Mouse (Mus musculus) neural tube, embryonic 15.5 days (tissue): ENCODE results near the gene Rmnd1. TPM values are rescaled to one million over a fixed set of nuclear protein-coding genes. Genes with fewer than 3 reads are reported as not detected.

Experiments
- ATAC-seq: fragments of 200-750 bp; cut with Nextera tagmentation; 2 replicates; pipeline ENCODE4 v1.8.0; 2017; ENCODE audit warnings: mild to moderate bottlenecking, moderate TSS enrichment, moderate library complexity; ENCODE audit not compliant: low FRiP score
- H3K27ac ChIP-seq: fragments of 300-500 bp; sonication (generic); replicated peaks from 2 replicates; pipeline ENCODE4 v1.5.1; 2015; ENCODE audit warnings: mild to moderate bottlenecking, inconsistent platforms
- H3K27me3 ChIP-seq: fragments of 300-500 bp; sonication (generic); replicated peaks from 2 replicates; pipeline ENCODE4 v1.6.1; 2015; ENCODE audit warnings: inconsistent platforms
- H3K36me3 ChIP-seq: fragments of 300-500 bp; sonication (generic); 2 replicates; pipeline ENCODE4 v1.6.1; 2015; ENCODE audit warnings: inconsistent platforms
- H3K4me1 ChIP-seq: fragments of 300-500 bp; sonication (generic); 2 replicates; pipeline ENCODE4 v1.6.1; 2015; ENCODE audit warnings: inconsistent platforms
- H3K4me2 ChIP-seq: fragments of 300-500 bp; sonication (generic); 2 replicates; pipeline ENCODE4 v1.6.1; 2015; ENCODE audit warnings: inconsistent platforms, mild to moderate bottlenecking, moderate library complexity
- H3K4me3 ChIP-seq: fragments of 300-500 bp; sonication (generic); replicated peaks from 2 replicates; pipeline ENCODE4 v1.5.1; 2015; ENCODE audit warnings: mild to moderate bottlenecking, inconsistent platforms
- H3K9ac ChIP-seq: fragments of 300-500 bp; sonication (generic); replicated peaks from 2 replicates; pipeline ENCODE4 v1.6.1; 2015; ENCODE audit warnings: mild to moderate bottlenecking, inconsistent platforms
- H3K9me3 ChIP-seq: fragments of 300-500 bp; sonication (generic); replicated peaks from 2 replicates; pipeline ENCODE4 v1.6.1; 2016; ENCODE audit warnings: inconsistent platforms
- WGBS: fragments of 180-500 bp; shearing (Covaris S2); methylation state at CpG from one replicate; pipeline ENCODE4 v1.1.7; 2015; ENCODE audit warnings: mixed read lengths; 5-methylcytosine and 5-hydroxymethylcytosine counted together
- polyA plus RNA-seq: library from polyadenylated mRNA; unstranded; fragments of >200 nt; fragmentation: Nextera tagmentation; extraction: Ambion mirVana; gene quantifications from 2 replicates; pipeline ENCODE4 v1.2.1, GENCODE M21; 2015

Gene Rmnd1
- polyA plus RNA-seq, 1 experiment from 2014 or later: 50.9 TPM

DNA sequence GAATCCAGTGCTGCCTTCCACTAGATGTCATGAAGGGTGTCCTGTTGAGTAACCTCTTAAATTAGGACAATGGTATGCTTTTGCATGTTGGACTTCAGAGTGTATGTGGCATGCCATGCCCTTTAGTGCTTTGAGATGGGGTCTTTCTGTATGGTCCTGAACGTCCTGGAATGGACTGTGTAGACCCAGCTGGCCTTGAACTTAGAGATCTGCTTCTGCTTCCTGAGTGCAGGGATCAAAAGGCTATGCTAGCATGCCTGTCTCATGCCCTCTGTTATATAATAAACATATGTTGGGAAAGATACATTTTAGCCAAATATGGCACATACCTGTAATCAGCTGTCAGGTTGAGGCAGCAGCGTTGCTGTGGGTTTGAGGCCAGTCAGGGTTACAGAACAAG, 41.6 kb downstream of the Rmnd1 start:
- Histone ChIP-seq H3K4me1 (peaks cover 48% of the 10 kb centered on the region), H3K4me3 (no peak overlapping the region), H3K9me3 (no peaks in the 10 kb centered on the region), H3K36me3 (no peaks in the 10 kb centered on the region), H3K4me2 (peak overlapping the region; percentile 5; the same call in 1 of the 2 replicates), H3K27ac (no peak overlapping the region), H3K27me3 (no peaks in the 10 kb centered on the region), H3K9ac (no peak overlapping the region)
- WGBS: 78% methylated on average over 2 of the region's 2 CpGs
- no peak for ATAC-seq

DNA sequence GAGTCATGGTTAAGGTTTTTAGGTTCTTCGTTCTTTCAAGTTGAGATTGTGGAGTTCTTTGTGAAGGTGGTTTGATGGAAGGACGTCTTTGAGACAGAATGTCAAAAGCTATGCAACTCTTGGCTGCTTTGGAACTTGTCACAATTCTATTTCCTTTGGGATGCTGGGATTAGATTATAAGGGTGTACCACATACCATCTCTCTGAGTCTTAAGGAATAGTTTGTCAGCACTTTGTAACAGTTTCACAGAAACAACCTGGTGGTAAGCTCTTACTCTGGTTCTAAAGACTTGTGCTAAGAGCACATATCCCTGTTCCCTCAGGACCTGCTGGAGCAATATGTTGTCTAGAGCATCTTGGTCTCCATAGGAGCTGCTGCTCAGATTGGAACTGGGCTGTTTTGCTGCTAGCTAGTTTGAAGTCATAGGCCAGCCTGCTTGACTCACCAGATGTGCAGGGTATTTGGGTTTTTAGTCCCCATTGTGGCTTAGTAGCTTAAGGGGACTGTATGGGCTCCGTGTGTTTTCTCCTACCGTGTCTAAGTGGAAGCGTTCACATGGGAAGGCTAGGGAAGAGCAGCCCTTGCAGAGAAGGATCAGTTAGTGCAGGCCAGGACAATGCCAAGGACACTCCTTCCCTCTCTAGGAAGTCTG, 42.6 kb downstream of the Rmnd1 start:
- 52% methylated on average over 5 of the region's 5 CpGs for WGBS
- ATAC-seq: no peak

DNA sequence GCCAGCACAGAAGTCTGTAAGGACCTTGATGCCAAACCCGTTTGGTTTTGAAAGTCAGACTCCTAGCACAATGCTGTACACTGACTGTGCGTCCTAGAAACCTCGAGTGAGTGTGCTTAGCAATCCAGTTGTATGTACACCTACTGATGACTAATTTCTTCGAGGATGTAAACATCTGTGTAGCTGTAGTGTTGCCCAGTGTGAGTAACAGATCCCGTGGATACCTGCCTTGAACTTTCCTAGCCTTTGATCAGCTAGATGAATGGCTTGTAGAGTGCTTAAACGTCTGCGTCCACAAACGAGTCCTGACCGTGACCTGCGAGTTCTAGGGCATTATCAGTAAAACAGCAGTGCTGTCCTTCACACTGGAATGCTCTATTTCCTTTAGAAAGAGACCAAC, 43.2 kb downstream of the Rmnd1 start:
- Histone ChIP-seq H3K4me1 (peaks cover 44% of the 10 kb centered on the region), H3K4me3 (peak overlapping the region; percentile 91), H3K36me3 (no peaks in the 10 kb centered on the region), H3K27ac (no peak overlapping the region), H3K27me3 (no peaks in the 10 kb centered on the region), H3K9me3 (no peaks in the 10 kb centered on the region), H3K9ac (peak overlapping the region; percentile 99), H3K4me2 (peak overlapping the region; percentile 71)
- 28% methylated on average over 10 of the region's 10 CpGs for WGBS
- no peak for ATAC-seq

More for the DNA sequence above, 42.6 kb downstream of the Rmnd1 start:
- Histone ChIP-seq H3K9ac (peak overlapping the region; percentile 99), H3K4me2 (peak overlapping the region; percentile 71), H3K4me1 (peaks cover 47% of the 10 kb centered on the region), H3K36me3 (no peaks in the 10 kb centered on the region), H3K27me3 (no peaks in the 10 kb centered on the region), H3K4me3 (peak overlapping the region; percentile 91), H3K9me3 (no peaks in the 10 kb centered on the region), H3K27ac (no peak overlapping the region)

DNA sequence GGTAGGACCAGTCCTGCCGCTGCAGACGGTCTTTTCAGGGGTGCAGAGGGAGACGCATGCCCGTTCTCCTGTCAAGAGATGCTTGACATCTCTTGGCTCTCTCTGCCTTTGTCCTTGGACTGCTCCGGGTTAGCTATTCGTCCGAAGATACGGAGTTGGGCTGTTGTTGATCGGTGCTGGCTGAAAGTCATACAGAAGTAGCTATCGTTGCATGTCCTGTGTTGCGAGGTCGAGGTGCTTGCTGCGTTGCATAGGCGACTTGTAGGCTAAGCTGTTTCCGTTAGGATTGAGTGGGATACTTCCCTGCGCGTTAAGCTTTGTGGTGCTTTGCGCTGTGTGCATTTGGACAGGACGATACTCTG, 43.8 kb downstream of the Rmnd1 start:
- H3K4me3 ChIP-seq: peak overlapping the region; percentile 91
- H3K4me2 ChIP-seq: peak overlapping the region; percentile 71
- no peaks in the 10 kb centered on the region for H3K27me3 ChIP-seq
- peak overlapping the region; percentile 100 for H3K27ac ChIP-seq
- under 1% methylated on average over 19 of the region's 19 CpGs for WGBS
- no peaks in the 10 kb centered on the region for H3K9me3 ChIP-seq
- peaks cover 44% of the 10 kb centered on the region for H3K4me1 ChIP-seq
- peak; percentile 0; the same call in 1 of the 2 replicates for ATAC-seq
- H3K9ac ChIP-seq: peak overlapping the region; percentile 99
- no peaks in the 10 kb centered on the region for H3K36me3 ChIP-seq

GRCm38 (mm10) chr10:4387701-4388383, 44.3 kb downstream of the Rmnd1 start, which contains the start of gene Zbtb2:
Gene Zbtb2, minus strand, starts transcription at chr10:4388108.
- peaks cover 44% of the 10 kb centered on the region for H3K4me1 ChIP-seq
- under 1% methylated on average over 41 of the region's 87 CpGs for WGBS

DNA sequence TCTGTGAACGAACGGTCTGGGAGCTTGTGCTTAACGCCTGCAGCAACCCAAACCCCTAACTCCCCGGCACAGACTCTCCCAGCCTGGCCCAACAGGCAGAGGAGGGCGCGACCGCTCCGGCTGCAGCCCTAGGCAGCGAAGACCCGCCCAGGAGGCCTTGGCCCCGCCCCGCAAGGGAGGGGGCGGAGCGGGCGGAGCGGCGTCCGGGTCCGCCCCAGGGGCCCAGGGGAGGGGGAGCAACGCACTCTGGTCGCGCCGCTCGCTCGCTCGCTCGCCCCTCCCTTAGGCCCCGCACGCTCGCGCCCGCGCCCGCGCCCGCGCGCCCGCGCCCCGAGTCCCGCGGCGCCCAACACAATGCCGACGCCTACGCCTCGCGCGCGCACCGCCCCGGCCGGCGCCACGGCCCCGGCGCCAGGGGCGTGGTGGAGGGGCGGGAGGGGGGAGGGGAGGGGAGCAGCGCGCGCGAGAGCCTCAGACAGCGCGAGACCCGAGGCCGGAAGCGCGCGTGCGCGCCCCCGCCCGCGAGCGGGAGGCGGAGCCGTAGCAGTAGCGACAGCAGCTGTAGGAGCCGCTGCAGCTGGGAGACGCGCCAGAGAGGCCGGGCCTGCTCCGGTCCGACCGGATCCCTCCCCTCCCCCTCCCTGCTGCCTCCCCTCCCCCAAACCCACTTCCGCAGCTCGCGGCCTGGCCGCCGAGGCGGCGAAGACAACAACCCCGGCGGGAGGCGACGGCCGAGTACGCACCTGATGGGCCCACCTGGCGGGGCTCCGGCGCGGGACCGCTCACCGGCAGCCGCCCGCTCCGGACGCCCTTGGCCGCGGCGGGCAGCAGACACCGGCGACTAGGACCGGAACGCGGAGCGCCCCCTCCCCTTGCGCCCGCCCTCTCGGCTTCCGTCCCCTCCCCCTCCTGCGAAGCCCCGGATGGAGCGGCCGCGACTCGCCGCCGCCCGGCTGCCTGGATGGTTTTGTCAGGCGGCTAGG, 45.3 kb downstream of the Rmnd1 start:
- Histone ChIP-seq H3K4me2 (peak overlapping the region; percentile 71), H3K36me3 (no peaks in the 10 kb centered on the region), H3K27me3 (no peaks in the 10 kb centered on the region), H3K27ac (peak overlapping the region; percentile 100), H3K4me1 (peaks cover 44% of the 10 kb centered on the region), H3K9ac (peak overlapping the region; percentile 99), H3K4me3 (peak overlapping the region; percentile 91), H3K9me3 (no peaks in the 10 kb centered on the region)
- ATAC-seq: peak; percentile 91
- WGBS: under 1% methylated on average over 77 of the region's 133 CpGs

More at GRCm38 (mm10) chr10:4387701-4388383, 44.3 kb downstream of the Rmnd1 start, which contains the start of gene Zbtb2:
- Histone ChIP-seq H3K27ac (peak within 1 kb of the TSS; percentile 100), H3K9ac (peak within 1 kb of the TSS; percentile 99), H3K27me3 (no peaks in the 10 kb centered on the region), H3K4me2 (peak within 1 kb of the TSS; percentile 71), H3K4me3 (peak within 1 kb of the TSS; percentile 91), H3K36me3 (no peaks in the 10 kb centered on the region), H3K9me3 (no peaks in the 10 kb centered on the region)
- ATAC-seq: peak; percentile 7; the same call in 1 of the 2 replicates

DNA sequence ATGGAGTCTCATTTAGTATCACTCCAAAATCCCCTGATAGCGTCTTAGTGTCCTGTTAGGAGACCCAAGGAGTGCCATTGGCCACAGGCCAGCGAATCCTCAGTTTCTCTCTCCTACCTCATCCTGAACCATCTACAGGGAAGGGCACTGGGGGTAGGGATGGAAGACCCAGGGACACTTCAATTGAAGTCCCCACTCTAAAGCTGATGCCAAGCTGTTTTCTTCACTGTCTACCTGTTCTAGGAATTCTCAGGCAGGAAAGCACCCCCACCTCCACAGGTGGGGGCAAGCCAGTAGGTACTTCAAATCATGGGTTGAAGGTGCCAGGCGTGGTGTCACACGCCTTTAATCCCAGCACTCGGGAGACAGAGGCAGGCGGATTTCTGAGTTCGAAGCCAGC, 47.9 kb downstream of the Rmnd1 start:
- Histone ChIP-seq H3K4me2 (no peak overlapping the region), H3K4me1 (peaks cover 17% of the 10 kb centered on the region), H3K9ac (no peak overlapping the region), H3K9me3 (no peaks in the 10 kb centered on the region), H3K4me3 (no peak overlapping the region), H3K36me3 (no peaks in the 10 kb centered on the region), H3K27me3 (no peaks in the 10 kb centered on the region), H3K27ac (no peak overlapping the region)
- ATAC-seq: no peak
- 95% methylated on average over 7 of the region's 7 CpGs for WGBS

GRCm38 (mm10) chr10:4380748-4381147, 51.4 kb downstream of the Rmnd1 start:
- ATAC-seq: no peak
- Histone ChIP-seq H3K4me3 (no peak overlapping the region), H3K4me2 (no peak overlapping the region), H3K27ac (no peak overlapping the region), H3K27me3 (no peaks in the 10 kb centered on the region), H3K4me1 (0 out of 2 replicates have a peak, but pooled peaks cover 2% of the 10 kb centered on the region), H3K36me3 (no peaks in the 10 kb centered on the region), H3K9me3 (no peaks in the 10 kb centered on the region), H3K9ac (no peak overlapping the region)
- WGBS: 91% methylated on average over 5 of the region's 5 CpGs

DNA sequence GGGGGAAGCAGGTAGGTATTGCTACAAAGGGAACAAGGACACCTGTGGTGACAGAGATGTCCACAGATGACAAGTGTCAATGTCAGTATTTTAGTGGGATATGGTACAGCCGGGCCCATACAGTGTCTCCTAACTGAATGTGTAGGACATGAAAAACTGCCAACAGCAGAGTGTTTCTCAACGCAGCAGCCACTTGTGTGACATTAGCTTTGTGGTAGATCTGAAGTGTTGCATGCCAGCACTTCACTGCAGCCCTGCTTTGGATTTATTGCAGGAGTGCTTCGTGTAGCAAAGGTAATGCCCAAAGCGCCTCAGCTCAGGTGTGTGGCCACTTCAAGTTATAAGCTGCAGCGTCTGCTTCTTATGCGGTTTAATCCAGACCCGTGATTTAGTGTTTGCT, 55.3 kb downstream of the Rmnd1 start:
- Histone ChIP-seq H3K4me1 (0 out of 2 replicates have a peak, but pooled peaks cover 4% of the 10 kb centered on the region), H3K9me3 (no peaks in the 10 kb centered on the region), H3K27ac (no peak overlapping the region), H3K4me2 (no peak overlapping the region), H3K27me3 (no peaks in the 10 kb centered on the region), H3K36me3 (no peaks in the 10 kb centered on the region; the same call in 1 of the 2 replicates), H3K9ac (no peak overlapping the region), H3K4me3 (no peak overlapping the region)
- no peak for ATAC-seq
- 82% methylated on average over 7 of the region's 7 CpGs for WGBS

- 74% methylated on average over 7 of the region's 7 CpGs for WGBS
Observed at GRCm38 (mm10) chr10:4376461-4376860, 55.7 kb downstream of the Rmnd1 start.

GRCm38 (mm10) chr10:4375267-4375666, 56.9 kb downstream of the Rmnd1 start:
- WGBS: 28% methylated on average over 7 of the region's 7 CpGs
- H3K4me3 ChIP-seq: no peak overlapping the region
- no peak overlapping the region for H3K9ac ChIP-seq
- no peaks in the 10 kb centered on the region for H3K27me3 ChIP-seq
- H3K9me3 ChIP-seq: no peaks in the 10 kb centered on the region
- no peak for ATAC-seq
- no peak overlapping the region for H3K27ac ChIP-seq
- H3K4me1 ChIP-seq: 0 out of 2 replicates have a peak, but pooled peaks cover 4% of the 10 kb centered on the region
- H3K4me2 ChIP-seq: no peak overlapping the region
- H3K36me3 ChIP-seq: no peaks in the 10 kb centered on the region; the same call in 1 of the 2 replicates

More at GRCm38 (mm10) chr10:4376461-4376860, 55.7 kb downstream of the Rmnd1 start:
- Histone ChIP-seq H3K27me3 (no peaks in the 10 kb centered on the region), H3K27ac (no peak overlapping the region), H3K4me2 (no peak overlapping the region), H3K9ac (no peak overlapping the region), H3K9me3 (no peaks in the 10 kb centered on the region), H3K4me1 (0 out of 2 replicates have a peak, but pooled peaks cover 4% of the 10 kb centered on the region), H3K36me3 (no peaks in the 10 kb centered on the region; the same call in 1 of the 2 replicates), H3K4me3 (no peak overlapping the region)
- no peak for ATAC-seq
